Mouse (Mus musculus) liver, postnatal 0 days (tissue): ENCODE data around the gene Cipc.

ENCODE experiments used
- CTCF ChIP-seq: sonication (generic); IDR thresholded peaks from 2 replicates; pipeline ENCODE4 v1.5.1; 2016; ENCODE audit warnings: antibody characterized with exemption, low read depth
- EP300 ChIP-seq: IDR thresholded peaks from 2 replicates; pipeline ENCODE4 v1.6.1; 2016; ENCODE audit warnings: antibody characterized with exemption, low read depth, mild to moderate bottlenecking

DNA sequence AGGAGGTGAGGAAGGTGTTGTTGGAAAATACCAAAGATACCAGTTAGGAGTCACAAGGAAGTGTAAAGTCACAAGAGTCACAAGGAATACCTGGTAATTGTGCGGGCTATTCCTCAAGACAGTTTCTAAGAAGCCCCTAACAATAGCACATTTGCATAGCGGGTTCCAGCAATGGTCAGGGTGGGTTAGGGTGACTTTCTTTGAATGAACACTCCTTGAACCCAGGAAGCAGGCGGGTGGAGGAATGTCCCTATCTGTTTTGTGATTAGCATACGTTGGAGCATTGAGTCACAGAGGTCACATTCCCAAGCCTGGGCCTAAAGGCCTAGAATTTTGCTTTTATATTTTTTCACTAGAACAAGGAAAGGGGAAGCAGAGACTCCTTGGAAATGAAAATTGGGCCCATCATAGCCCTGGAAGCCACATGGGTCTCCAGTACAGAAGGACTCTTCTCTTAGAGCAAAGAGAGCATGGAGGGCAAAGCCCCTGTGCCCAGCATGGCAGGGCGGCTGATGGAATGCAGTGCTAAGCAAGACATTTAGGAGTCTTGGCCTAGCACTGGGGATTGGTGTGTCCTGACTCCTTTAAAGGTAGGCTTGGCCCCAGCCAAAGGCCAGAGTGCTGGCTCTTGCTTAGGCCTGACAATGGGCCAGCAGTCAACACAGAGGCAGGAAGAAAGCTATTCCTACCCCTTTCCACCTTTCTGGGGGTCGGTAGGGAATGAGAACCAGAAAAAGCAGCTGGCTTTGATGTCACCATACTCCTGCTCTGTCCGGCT lies 29.9 kb upstream of the Cipc start:
- no peak for TF ChIP-seq CTCF
- TF ChIP-seq EP300: no peak
